Mouse (Mus musculus) kidney, embryonic 14.5 days (tissue): ENCODE results near the gene Ipo5. TPM values are rescaled to one million over a fixed set of nuclear protein-coding genes. Genes with fewer than 3 reads are reported as not detected.

ENCODE experiments used
- ATAC-seq: fragments of 200-750 bp; cut with Nextera tagmentation; 2 replicates; pipeline ENCODE4 v1.8.0; 2017; ENCODE audit warnings: moderate number of reproducible peaks, mild to moderate bottlenecking, moderate TSS enrichment, moderate library complexity; ENCODE audit not compliant: low FRiP score, low TSS enrichment
- H3K27ac ChIP-seq: fragments of 300-500 bp; sonication (generic); 2 replicates; pipeline ENCODE4 v1.5.1; 2014; ENCODE audit warnings: low read depth, mild to moderate bottlenecking, low read length, moderate library complexity, mixed read lengths
- H3K27me3 ChIP-seq: fragments of 300-500 bp; sonication (generic); 2 replicates; pipeline ENCODE4 v1.6.1; 2014; ENCODE audit warnings: mild to moderate bottlenecking, low read length; ENCODE audit not compliant: control insufficient read depth, insufficient read depth
- H3K36me3 ChIP-seq: fragments of 300-500 bp; sonication (generic); 2 replicates; pipeline ENCODE4 v1.6.1; 2014; ENCODE audit warnings: low read length, mixed read lengths; ENCODE audit not compliant: control insufficient read depth, insufficient read depth
- H3K4me1 ChIP-seq: fragments of 300-500 bp; sonication (generic); 2 replicates; pipeline ENCODE4 v1.6.1; 2014; ENCODE audit warnings: low read length, mixed read lengths; ENCODE audit not compliant: control insufficient read depth, insufficient read depth
- H3K4me2 ChIP-seq: fragments of 300-500 bp; sonication (generic); replicated peaks from 2 replicates; pipeline ENCODE4 v1.6.1; 2014; ENCODE audit warnings: low read depth, mild to moderate bottlenecking, low read length
- H3K4me3 ChIP-seq: fragments of 300-500 bp; sonication (generic); 2 replicates; pipeline ENCODE4 v1.5.1; 2014; ENCODE audit warnings: mild to moderate bottlenecking, low read length
- H3K9ac ChIP-seq: fragments of 300-500 bp; sonication (generic); 2 replicates; pipeline ENCODE4 v1.6.1; 2014; ENCODE audit warnings: low read depth, mild to moderate bottlenecking, low read length, moderate library complexity
- H3K9me3 ChIP-seq: fragments of 300-500 bp; sonication (generic); 2 replicates; pipeline ENCODE4 v1.6.1; 2016; ENCODE audit warnings: low read length; ENCODE audit not compliant: control insufficient read depth
- WGBS: fragments of 180-500 bp; shearing (Covaris S2); extraction: QIAGEN DNeasy Blood & Tissue Kit; methylation state at CpG from one replicate; pipeline ENCODE4 v1.1.7; 2014; 5-methylcytosine and 5-hydroxymethylcytosine counted together
- polyA plus RNA-seq: library from polyadenylated mRNA; unstranded; fragments of >200 nt; fragmentation: Nextera tagmentation; extraction: Ambion mirVana; gene quantifications from 2 replicates; pipeline ENCODE4 v1.2.1, GENCODE M21; 2014

Gene Ipo5
- polyA plus RNA-seq, 1 experiment from 2014 or later = 143 TPM

- Histone ChIP-seq H3K27ac (no peak overlapping the region), H3K9me3 (0 out of 2 replicates have a peak, but pooled peaks cover 4% of the 10 kb centered on the region), H3K9ac (no peak overlapping the region), H3K4me3 (no peak overlapping the region), H3K36me3 (no peaks in the 10 kb centered on the region), H3K4me1 (no peaks in the 10 kb centered on the region), H3K4me2 (no peak overlapping the region), H3K27me3 (no peaks in the 10 kb centered on the region)
- no peak for ATAC-seq
- WGBS = 89% methylated on average over 16 of the region's 16 CpGs
Observed at GRCm38 (mm10) chr14:120875811-120876388, 35.1 kb upstream of the Ipo5 start.

GRCm38 (mm10) chr14:120877147-120877546, 33.9 kb upstream of the Ipo5 start:
- no peaks in the 10 kb centered on the region for H3K27me3 ChIP-seq
- H3K4me1 ChIP-seq = no peaks in the 10 kb centered on the region
- 81% methylated on average over 10 of the region's 10 CpGs for WGBS
- H3K9me3 ChIP-seq = 0 out of 2 replicates have a peak, but pooled peaks cover 4% of the 10 kb centered on the region
- H3K4me3 ChIP-seq = no peak overlapping the region
- no peak overlapping the region for H3K4me2 ChIP-seq
- no peaks in the 10 kb centered on the region for H3K36me3 ChIP-seq
- ATAC-seq = no peak
- no peak overlapping the region for H3K27ac ChIP-seq
- H3K9ac ChIP-seq = no peak overlapping the region

GRCm38 (mm10) chr14:120879026-120879425, 32.0 kb upstream of the Ipo5 start:
- Histone ChIP-seq H3K36me3 (no peaks in the 10 kb centered on the region), H3K4me1 (no peaks in the 10 kb centered on the region), H3K9ac (no peak overlapping the region), H3K4me3 (no peak overlapping the region), H3K27ac (no peak overlapping the region), H3K4me2 (no peak overlapping the region), H3K9me3 (no peaks in the 10 kb centered on the region), H3K27me3 (no peaks in the 10 kb centered on the region)
- 93% methylated on average over 2 of the region's 2 CpGs for WGBS
- no peak for ATAC-seq

- WGBS = 24% methylated on average over 5 of the region's 5 CpGs
- no peaks in the 10 kb centered on the region for H3K9me3 ChIP-seq
- no peak overlapping the region for H3K9ac ChIP-seq
Observed at GRCm38 (mm10) chr14:120880601-120881000, 30.4 kb upstream of the Ipo5 start.

GRCm38 (mm10) chr14:120881054-120881453, 30.0 kb upstream of the Ipo5 start:
- Histone ChIP-seq H3K36me3 (no peaks in the 10 kb centered on the region), H3K4me1 (no peaks in the 10 kb centered on the region), H3K4me2 (no peak overlapping the region), H3K9ac (no peak overlapping the region), H3K27ac (no peak overlapping the region), H3K4me3 (no peak overlapping the region), H3K9me3 (no peaks in the 10 kb centered on the region), H3K27me3 (no peaks in the 10 kb centered on the region)
- 78% methylated on average over 9 of the region's 9 CpGs for WGBS
- ATAC-seq = no peak

More at GRCm38 (mm10) chr14:120880601-120881000, 30.4 kb upstream of the Ipo5 start:
- no peak overlapping the region for H3K4me2 ChIP-seq
- no peak overlapping the region for H3K4me3 ChIP-seq
- no peaks in the 10 kb centered on the region for H3K36me3 ChIP-seq
- H3K27ac ChIP-seq = no peak overlapping the region
- H3K27me3 ChIP-seq = no peaks in the 10 kb centered on the region
- H3K4me1 ChIP-seq = no peaks in the 10 kb centered on the region
- no peak for ATAC-seq

GRCm38 (mm10) chr14:120888681-120889080, 22.3 kb upstream of the Ipo5 start:
- no peaks in the 10 kb centered on the region for H3K27me3 ChIP-seq
- H3K4me3 ChIP-seq = no peak overlapping the region
- no peak overlapping the region for H3K27ac ChIP-seq
- H3K36me3 ChIP-seq = no peaks in the 10 kb centered on the region
- H3K4me2 ChIP-seq = no peak overlapping the region
- no peaks in the 10 kb centered on the region for H3K9me3 ChIP-seq
- no peak for ATAC-seq
- WGBS = 83% methylated on average over 11 of the region's 11 CpGs
- no peaks in the 10 kb centered on the region for H3K4me1 ChIP-seq
- H3K9ac ChIP-seq = no peak overlapping the region

- 72% methylated on average over 8 of the region's 8 CpGs for whole genome bisulfite sequencing
Observed at GRCm38 (mm10) chr14:120892369-120892768, 18.7 kb upstream of the Ipo5 start.

GRCm38 (mm10) chr14:120896613-120897012, 14.4 kb upstream of the Ipo5 start:
- no peak overlapping the region for H3K4me3 ChIP-seq
- WGBS = 84% methylated on average over 11 of the region's 11 CpGs
- no peaks in the 10 kb centered on the region for H3K27me3 ChIP-seq
- no peak overlapping the region for H3K27ac ChIP-seq
- no peak overlapping the region for H3K4me2 ChIP-seq
- no peaks in the 10 kb centered on the region for H3K4me1 ChIP-seq
- no peak for ATAC-seq
- H3K9ac ChIP-seq = no peak overlapping the region
- no peaks in the 10 kb centered on the region for H3K9me3 ChIP-seq
- H3K36me3 ChIP-seq = no peaks in the 10 kb centered on the region

More at GRCm38 (mm10) chr14:120892369-120892768, 18.7 kb upstream of the Ipo5 start:
- ATAC-seq = no peak
- no peaks in the 10 kb centered on the region for H3K9me3 ChIP-seq
- no peaks in the 10 kb centered on the region for H3K27me3 ChIP-seq
- H3K4me2 ChIP-seq = no peak overlapping the region
- no peak overlapping the region for H3K27ac ChIP-seq
- H3K36me3 ChIP-seq = no peaks in the 10 kb centered on the region
- no peak overlapping the region for H3K4me3 ChIP-seq
- H3K4me1 ChIP-seq = no peaks in the 10 kb centered on the region
- H3K9ac ChIP-seq = no peak overlapping the region

GRCm38 (mm10) chr14:120898876-120899275, 12.1 kb upstream of the Ipo5 start:
- H3K4me1 ChIP-seq = no peaks in the 10 kb centered on the region
- ATAC-seq = no peak
- H3K27me3 ChIP-seq = no peaks in the 10 kb centered on the region
- H3K4me2 ChIP-seq = no peak overlapping the region
- no peak overlapping the region for H3K9ac ChIP-seq
- 90% methylated on average over 3 of the region's 3 CpGs for WGBS
- H3K4me3 ChIP-seq = no peak overlapping the region
- H3K9me3 ChIP-seq = no peaks in the 10 kb centered on the region
- H3K27ac ChIP-seq = no peak overlapping the region
- no peaks in the 10 kb centered on the region for H3K36me3 ChIP-seq
